Mouse (Mus musculus): ENCODE measurements around the gene Zdhhc19.

GRCm38 (mm10) chr16:32477315-32477714 is 18.8 kb upstream of the Zdhhc19 start:
- TF ChIP-seq HCFC1 (IDR thresholded peaks at IDR 0.05; ENCODE audit: borderline replicate concordance, insufficient read depth, low read length) (no peak), CHD2 (IDR thresholded peaks at IDR 0.05; ENCODE audit: low read depth, low read length) (no peak), ZNF384 (IDR thresholded peaks at IDR 0.05; ENCODE audit: low read depth, low read length) (no peak), MAFK (IDR thresholded peaks at IDR 0.05; ENCODE audit: insufficient read depth, low read depth, low read length) (no peak)
